9 mouse cellular contexts compared by ENCODE assay signal in the genomic region with DNA sequence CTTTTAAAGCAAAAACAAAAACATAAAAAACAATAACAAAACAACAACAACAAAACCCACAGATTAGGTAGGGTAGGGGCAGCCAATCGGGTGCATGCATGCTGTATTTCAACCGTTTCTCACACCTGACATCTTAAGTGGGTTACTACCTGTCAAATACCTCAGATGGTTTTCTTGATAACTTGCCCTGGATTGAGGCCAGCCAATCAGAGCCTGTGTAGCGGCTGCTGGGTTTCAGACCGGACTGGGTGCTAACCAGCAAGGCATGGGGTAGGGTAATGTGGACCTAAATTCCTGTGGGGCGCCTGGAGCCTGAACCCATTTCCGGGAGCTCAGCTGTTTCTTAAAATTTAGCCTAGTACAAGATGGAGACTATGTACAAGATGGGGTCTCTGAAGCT. TPM values are rescaled to one million over a fixed set of nuclear protein-coding genes. Genes with fewer than 3 reads are reported as not detected.
DNase-seq lines count a peak whose midpoint lies in the region; ATAC-seq and TF ChIP-seq lines count a peak whose summit lies in the region.
"Had no signal": no experiment of that assay in that cellular context is flagged by ENCODE, and none has a peak within 500 bp of the region (broad histone marks: within the 10 kb centered on the region; RNA-seq: fewer than 3 reads in every experiment).

No protein-coding gene starts in this region.

- H3K4me2 ChIP-seq in limb, embryonic 14.5 days (replicated peaks; ENCODE audit: low read depth, low read length, severe bottlenecking), result peak overlapping the region; percentile 61; the same call in 1 of the 2 replicates

- H3K9ac ChIP-seq in limb, embryonic 14.5 days (ENCODE audit: low read depth, low read length, severe bottlenecking), result no peak overlapping the region
- H3K9ac ChIP-seq: liver, embryonic 14.5 days had no signal

- H3K9me3 ChIP-seq in limb, embryonic 14.5 days (ENCODE audit: control insufficient read depth, low read length), result no peaks in the 10 kb centered on the region

- 31% methylated on average over 6 of the region's 6 CpGs for WGBS in limb, embryonic 14.5 days

- ATAC-seq in limb, embryonic 14.5 days (ENCODE audit: low FRiP score, low read depth), result no peak
- no peak for ATAC-seq in frontal cortex, adult (ENCODE audit: low TSS enrichment)

- H3K4me3 ChIP-seq in limb, embryonic 14.5 days (replicated peaks; ENCODE audit: low read length), result peak overlapping the region; percentile 41

- H3K36me3 ChIP-seq in limb, embryonic 14.5 days (ENCODE audit: control insufficient read depth, insufficient read depth, low read length), result no peaks in the 10 kb centered on the region

- peaks cover 39% of the 10 kb centered on the region for H3K27me3 ChIP-seq in limb, embryonic 14.5 days (ENCODE audit: control insufficient read depth, insufficient read depth, low read length)

- peaks cover 4% of the 10 kb centered on the region; the same call in 1 of the 2 replicates for H3K4me1 ChIP-seq in limb, embryonic 14.5 days (ENCODE audit: control insufficient read depth, insufficient read depth, low read length)

- peak; percentile 15 for DNase-seq in cerebellum, adult 9-10 months
- no peak for DNase-seq in cerebellum, adult 18-20 months
- peak; percentile 16 for DNase-seq in thymus, postnatal 4 days
- no peak for DNase-seq in thymus, adult 18-20 months
- DNase-seq in limb, embryonic 14.5 days (ENCODE audit: low spot score), result no peak
- no peak for DNase-seq in adrenal gland, postnatal 36 days
- DNase-seq in MN1 (ENCODE audit: low spot score), result no peak

- no peak overlapping the region for H3K27ac ChIP-seq in limb, embryonic 14.5 days (replicated peaks; ENCODE audit: low read depth, low read length)
- H3K27ac ChIP-seq: liver, embryonic 14.5 days had no signal

- no peak for TF ChIP-seq POLR2A in limb, embryonic 14.5 days (IDR thresholded peaks at IDR 0.05; ENCODE audit: borderline replicate concordance, extremely low read depth, insufficient read depth, insufficient read length)

RNA-seq across cellular contexts. Expression of a gene that starts 0.5 kb away (rescaled TPM):
- 0.87 and 1.0 TPM in 2 replicates for polyA plus RNA-seq in limb, embryonic 14.5 days (2012; rRNA removed)
- 1.3 and 2.0 TPM in 2 replicates for polyA plus RNA-seq in limb, embryonic 14.5 days (2014; fragmentation: Nextera tagmentation; extraction: Ambion mirVana)
- total RNA-seq in adrenal gland, postnatal 36 days (2021), result under 1 TPM; 0.10 to 0.13 TPM

RNA-seq across cellular contexts. Expression of a gene that starts 20.2 kb away (rescaled TPM):
- 24.6 and 28.9 TPM in 2 replicates for polyA plus RNA-seq in limb, embryonic 14.5 days (2012; rRNA removed)
- 27.6 and 29.9 TPM in 2 replicates for polyA plus RNA-seq in limb, embryonic 14.5 days (2014; fragmentation: Nextera tagmentation; extraction: Ambion mirVana)
- 10 to 100 TPM; 58.1 to 69.5 TPM for total RNA-seq in adrenal gland, postnatal 36 days (2021)

RNA-seq across cellular contexts. Expression of a gene that starts 49.7 kb away (rescaled TPM):
- polyA plus RNA-seq in limb, embryonic 14.5 days (2012; rRNA removed), result not detected in 2 replicates
- polyA plus RNA-seq in limb, embryonic 14.5 days (2014; fragmentation: Nextera tagmentation; extraction: Ambion mirVana), result not detected in 2 replicates
- not detected for total RNA-seq in adrenal gland, postnatal 36 days (2021)
- polyA plus RNA-seq: liver, embryonic 14.5 days had no signal

RNA-seq across cellular contexts. Expression of a gene that starts 49.8 kb away (rescaled TPM):
- polyA plus RNA-seq in limb, embryonic 14.5 days (2012; rRNA removed), result 0.15 TPM in 1 of 2 replicates, not detected in the other
- not detected in 2 replicates for polyA plus RNA-seq in limb, embryonic 14.5 days (2014; fragmentation: Nextera tagmentation; extraction: Ambion mirVana)
- not detected for total RNA-seq in adrenal gland, postnatal 36 days (2021)

Comparison
In these comparisons a context has a peak if more than half of its experiments do, and no peak if none do; other contexts are left out.
1. DNase-seq: peak in cerebellum, adult 9-10 months (single experiment) and thymus, postnatal 4 days (single experiment); none in cerebellum, adult 18-20 months (0 of 2), thymus, adult 18-20 months (0 of 2), limb, embryonic 14.5 days (single experiment), adrenal gland, postnatal 36 days (0 of 2) and MN1 (single experiment).